Mouse (Mus musculus) forelimb bud, embryonic 11.5 days (tissue): Measurements from ENCODE around the gene Usp29.
A peak's percentile ranks its signal among the peaks of the same experiment; 100 is the strongest.

ENCODE experiments used
- DNase-seq: peaks from one replicate; pipeline ENCODE4 v3.0.0-alpha.2; 2012; ENCODE audit warnings: low read depth, low spot score

Gene Usp29

GRCm38 (mm10) chr7:6816706-6817376, 86.5 kb downstream of the Usp29 start:
- no peak for DNase-seq

DNA sequence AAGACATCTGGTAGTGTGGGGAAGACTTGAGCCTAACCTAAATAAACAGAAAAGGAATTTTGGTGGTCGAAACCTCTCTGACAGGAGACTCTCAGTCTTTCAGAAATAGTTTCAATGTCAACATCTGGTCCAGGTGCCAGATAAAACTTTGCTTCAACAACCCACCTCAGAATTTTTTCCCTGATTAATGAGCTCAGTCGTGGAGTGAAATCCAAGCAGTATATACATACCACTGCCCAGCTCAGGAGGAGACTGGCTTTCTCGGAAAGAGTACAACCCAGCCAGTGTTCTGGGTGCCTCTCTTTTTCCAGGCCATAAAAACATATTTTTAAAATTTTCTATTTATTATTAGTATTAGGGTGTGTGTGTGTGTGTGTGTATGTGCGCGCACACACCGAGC, 89.9 kb downstream of the Usp29 start:
- no peak for DNase-seq

DNA sequence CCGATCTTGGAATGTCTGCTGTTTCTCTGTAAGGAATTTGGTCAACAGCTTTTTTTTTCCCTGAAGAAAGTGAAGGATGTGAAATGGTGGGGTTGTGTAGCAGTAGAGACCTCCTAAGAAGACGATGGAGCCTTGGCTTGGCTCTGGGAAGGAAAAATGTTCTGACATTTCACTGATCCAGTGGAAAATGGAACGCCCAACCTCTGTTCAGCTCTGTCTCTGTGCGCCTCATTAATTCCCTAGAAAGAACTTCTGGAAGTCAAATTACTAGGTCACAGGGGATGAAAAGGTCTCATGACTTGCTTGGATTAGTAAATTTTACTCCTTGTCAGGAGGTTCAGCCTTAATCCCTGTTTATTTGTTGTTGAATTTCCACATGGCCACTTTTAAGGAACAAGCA, 92.3 kb downstream of the Usp29 start:
- DNase-seq, result no peak

DNA sequence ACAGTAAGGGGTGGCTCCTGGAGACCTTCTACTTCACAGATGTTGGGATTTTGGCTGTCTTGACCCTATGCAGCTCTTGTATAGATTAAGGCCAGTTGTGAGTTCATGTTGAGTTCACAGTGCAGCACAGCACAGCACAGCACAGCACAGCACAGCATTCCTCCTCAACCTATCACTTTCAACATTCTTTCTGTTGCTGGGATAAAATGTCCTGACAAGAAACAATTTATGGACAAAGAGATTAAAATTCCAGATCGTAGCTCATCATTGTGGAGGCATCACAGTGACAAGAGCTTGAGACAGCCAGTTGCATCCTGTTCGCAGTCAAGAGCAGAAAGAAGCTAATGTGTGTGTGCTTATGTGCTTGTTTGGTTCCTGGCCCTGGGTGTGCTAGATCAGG, 93.3 kb downstream of the Usp29 start:
- DNase-seq, result no peak

DNA sequence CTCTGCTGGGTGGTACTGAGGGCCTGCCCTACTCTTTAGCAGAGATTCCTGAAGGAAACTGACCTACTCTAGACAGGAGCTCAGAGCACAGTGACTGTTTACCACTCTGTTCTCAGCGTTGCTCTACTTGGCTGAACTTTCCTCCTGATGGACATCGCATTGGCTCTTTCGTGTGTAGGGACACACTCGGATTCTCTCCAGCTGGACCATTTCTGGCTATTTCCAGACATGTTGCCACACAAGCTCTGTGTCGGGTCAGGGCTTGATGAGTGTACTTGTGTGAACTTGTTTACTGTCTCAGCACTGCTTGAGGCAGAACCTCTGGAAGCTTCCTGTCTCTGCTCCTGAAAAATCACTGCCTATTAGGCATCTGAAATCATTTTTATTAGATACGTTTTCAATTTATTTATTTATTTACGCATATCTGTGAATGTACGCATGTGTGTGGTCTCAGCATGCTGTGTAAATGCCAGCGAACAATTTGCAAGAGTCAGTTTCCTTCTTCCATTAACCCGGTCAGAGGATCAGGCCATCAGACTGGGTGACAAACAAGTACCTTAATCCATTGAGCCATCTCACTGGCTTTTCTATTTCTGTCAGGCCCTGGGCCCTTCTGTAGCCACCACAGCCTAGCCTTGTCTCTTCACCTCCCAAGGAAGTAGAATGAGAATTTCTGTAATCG, 95.7 kb downstream of the Usp29 start:
- DNase-seq, result no peak

DNA sequence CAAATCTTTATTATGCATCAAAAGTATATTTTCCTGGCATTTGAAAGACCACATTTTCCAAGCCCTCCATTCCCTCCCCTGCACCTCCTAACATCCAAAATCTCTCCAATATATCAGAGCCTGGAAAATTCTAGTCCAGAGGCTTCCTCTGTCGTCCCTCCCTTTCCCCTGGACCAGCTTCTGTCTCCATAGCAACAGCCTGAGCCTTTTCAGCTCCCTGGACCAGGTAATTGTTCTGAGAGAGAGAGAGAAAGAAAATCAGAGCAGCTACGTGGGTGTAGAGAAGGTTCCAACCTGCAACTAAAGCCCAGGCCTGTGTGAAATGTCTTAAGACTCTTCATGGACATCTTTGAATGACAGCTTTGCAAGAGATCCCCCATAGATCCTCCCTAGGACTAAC, 98.8 kb downstream of the Usp29 start:
- no peak for DNase-seq

DNA sequence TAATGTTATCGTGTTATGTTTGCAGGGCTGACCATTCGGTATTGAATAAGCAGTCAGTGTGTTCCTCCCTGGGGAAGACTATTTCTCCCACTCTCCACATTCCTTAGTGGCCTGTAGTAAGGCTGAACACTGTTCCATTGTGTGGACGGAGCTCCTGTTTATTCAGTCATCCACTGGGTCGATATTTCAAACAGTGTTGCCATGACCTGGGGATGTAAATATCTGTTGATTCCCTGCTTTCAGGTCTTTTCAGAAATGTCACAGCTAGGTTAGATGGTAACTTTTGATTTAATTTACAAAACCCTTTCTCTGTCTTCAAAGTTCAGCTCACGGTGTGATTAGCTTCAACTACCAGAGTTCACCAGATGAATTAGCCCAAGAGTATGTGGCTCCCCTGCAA, 104.6 kb downstream of the Usp29 start:
- peak; percentile 71 for DNase-seq

DNA sequence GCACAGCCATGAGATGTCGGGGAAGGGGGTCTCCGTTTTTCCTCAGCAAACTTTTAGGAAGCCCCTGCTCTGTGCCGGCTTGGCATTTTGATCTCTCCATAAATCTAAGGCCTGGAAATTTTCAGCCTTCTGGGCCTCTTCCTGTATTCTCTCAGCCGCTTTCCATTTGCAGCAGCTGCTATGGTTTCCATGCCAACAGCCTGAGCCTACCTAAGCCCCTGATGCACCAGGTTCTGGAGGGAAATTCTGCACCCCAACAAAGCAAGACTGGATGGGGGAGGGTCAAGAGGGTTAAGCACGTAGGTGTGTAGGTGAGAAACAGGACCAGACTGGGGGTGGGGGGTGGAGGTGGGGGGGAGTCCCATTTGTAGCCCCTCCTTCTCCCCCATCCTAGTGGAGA, 105.0 kb downstream of the Usp29 start:
- peak; percentile 94 for DNase-seq

DNA sequence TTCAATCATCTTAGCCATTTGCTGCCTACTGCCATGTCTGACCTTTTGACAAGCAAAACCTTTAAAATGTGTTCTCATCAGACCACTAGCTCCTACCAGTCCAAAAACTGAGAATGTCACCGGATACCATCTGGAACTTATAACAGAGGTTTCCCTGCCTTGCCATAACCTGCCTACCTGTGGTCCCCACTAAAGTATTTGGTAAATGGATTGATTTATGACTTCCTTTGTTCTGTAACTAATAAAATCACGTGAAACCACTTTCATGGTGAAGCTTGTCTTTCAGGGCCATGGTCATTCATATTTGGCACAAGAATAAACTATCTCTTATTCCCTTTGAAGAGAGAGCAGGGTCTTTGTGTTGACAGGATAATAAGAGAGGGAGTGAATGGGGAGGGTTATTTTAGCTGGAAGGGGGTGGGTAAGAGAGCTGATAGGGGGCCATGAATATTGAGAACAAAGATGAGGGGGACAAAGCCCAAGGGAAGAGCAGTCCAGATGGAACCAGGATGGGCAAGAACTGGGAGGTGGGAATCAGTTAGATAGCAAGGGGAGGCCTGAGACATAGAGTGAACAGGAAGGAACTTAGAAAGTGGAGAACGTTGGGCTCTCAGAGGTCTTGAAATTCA, 107.0 kb downstream of the Usp29 start:
- DNase-seq, result peak; percentile 89

DNA sequence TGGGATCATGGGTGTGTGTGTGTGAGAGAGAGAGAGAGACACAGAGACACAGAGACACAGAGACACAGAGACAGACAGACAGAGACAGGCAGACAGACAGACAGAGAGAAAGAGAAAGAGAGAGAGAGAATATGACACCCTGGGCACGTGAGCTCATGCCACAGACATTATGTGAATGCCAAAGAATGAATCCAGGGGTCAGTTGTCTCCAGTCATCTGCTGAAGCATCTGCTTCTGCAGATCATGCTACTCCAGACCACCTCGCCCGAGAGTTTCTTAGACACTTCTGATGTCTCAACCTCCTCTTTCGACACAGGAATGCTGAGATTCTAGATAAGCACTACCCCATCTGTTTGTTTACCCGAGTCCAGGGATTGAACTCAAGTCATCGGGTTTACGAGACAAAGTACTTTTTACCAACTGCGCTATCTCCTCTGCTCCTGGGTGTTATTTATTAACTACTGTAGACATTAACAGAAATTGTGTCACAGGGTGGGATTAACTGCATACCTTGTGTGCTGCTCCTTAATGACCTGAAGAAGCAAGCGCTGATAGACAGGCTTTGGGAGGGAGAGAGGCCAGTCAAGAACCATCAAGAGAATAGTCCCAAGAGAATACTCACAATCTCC, 107.7 kb downstream of the Usp29 start:
- peak; percentile 20 for DNase-seq

GRCm38 (mm10) chr7:6840860-6841259, 110.5 kb downstream of the Usp29 start:
- DNase-seq, result no peak

DNA sequence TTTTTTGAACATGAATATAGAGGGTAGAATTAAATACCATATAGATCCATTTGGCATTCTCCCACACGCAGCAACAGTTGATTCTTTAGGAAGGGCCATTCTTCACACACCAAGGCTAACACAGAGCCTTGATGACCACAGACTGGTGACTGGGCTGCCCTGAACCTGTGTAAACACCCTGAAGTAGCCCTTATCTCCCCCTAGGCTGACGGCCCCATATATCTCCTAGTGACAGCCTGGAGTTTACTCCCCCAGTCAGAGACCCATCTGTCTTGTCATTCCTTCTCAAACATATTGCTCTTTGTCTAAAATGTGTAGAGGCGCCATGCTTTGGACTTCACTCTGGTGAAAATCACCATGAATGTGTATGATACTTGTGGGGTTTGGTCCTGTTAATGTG, 119.1 kb downstream of the Usp29 start:
- no peak for DNase-seq

GRCm38 (mm10) chr7:6850321-6850720, 119.9 kb downstream of the Usp29 start:
- DNase-seq, result no peak

DNA sequence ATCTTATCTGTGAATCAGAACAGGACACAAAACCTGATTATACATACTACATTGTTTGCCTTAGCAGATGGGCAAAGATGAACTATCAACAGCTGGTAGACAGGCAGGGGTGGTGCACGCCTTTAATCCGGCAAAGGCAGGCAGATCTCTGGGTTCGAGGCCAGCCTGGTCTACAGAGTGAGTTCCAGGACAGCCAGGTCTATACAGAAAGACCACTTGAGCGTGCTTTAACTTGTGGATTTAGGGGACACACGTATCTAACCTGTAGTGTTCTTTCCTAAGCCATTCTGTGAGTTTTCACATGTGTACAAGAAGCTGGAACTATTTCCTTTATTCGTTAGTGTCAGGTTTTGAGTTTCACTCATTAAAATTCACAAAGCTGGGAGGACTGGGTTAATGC, 120.9 kb downstream of the Usp29 start:
- DNase-seq, result no peak

- peak; percentile 51 for DNase-seq
Observed at GRCm38 (mm10) chr7:6851717-6852503, 121.5 kb downstream of the Usp29 start.

DNA sequence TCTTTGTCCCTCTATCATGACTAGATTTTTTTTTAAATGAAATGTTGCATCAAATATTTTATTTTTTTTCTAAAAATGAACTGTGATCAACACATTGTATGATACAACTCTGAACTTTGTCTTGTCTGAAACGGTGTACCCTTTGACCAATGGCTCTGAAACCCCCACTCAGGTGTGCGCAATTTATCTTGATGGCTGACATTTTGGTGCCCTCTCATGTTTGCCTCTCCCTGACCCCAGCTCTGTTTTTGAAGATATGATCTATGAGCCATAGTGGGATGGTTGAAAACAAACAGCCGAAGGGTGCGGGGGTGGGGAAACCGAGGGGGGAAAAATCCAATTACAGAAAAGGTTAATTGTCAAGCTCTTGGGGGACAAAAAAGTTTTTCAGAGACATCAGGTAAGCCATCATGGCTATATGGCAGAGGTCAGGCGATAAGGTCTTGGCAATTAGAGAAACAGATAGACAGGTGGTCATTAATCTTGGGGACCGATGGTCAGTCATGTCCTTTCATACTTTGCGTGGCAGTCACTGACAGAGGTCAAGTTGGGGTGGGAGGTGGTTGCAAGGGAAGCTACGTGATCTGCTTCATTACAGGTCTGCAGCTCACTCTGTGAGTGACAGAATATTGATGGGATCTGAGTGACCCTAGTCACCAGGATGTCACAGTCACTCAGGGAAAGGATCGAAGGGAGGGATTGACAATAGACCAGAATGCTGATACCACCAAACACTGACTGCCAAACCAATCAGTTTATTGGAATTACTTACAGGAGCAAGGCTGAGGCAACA, 125.4 kb downstream of the Usp29 start:
- no peak for DNase-seq

GRCm38 (mm10) chr7:6858694-6859270, 128.4 kb downstream of the Usp29 start:
- DNase-seq, result peak; percentile 70

- peak; percentile 82 for DNase-seq
Observed at GRCm38 (mm10) chr7:6860689-6861088, 130.3 kb downstream of the Usp29 start.

- DNase-seq, result peak; percentile 43
Observed at GRCm38 (mm10) chr7:6866351-6866750, 136.0 kb downstream of the Usp29 start.

DNA sequence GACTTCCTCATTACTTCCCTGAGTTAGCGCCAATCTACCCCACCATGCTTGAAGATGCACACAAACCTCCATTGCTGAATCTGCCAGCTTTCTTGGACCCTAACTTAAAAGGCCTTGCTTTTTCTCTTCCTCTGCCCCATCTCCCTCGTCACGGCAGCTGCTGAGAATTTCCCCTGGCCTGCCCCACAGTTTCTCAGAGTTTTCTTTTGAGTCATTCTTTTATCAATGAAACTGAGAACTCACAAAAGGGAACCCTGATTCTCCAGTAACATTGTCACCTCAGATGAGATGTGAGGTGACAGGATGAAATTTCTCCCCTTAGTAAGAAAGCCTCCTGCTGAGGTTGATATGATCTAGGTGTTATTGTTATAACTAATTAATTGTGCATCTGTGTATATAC, 138.5 kb downstream of the Usp29 start:
- DNase-seq, result no peak

- DNase-seq, result no peak
Observed at GRCm38 (mm10) chr7:6869556-6869955, 139.2 kb downstream of the Usp29 start.
